Mouse (Mus musculus): Measurements from ENCODE around the gene Pxk.

DNA sequence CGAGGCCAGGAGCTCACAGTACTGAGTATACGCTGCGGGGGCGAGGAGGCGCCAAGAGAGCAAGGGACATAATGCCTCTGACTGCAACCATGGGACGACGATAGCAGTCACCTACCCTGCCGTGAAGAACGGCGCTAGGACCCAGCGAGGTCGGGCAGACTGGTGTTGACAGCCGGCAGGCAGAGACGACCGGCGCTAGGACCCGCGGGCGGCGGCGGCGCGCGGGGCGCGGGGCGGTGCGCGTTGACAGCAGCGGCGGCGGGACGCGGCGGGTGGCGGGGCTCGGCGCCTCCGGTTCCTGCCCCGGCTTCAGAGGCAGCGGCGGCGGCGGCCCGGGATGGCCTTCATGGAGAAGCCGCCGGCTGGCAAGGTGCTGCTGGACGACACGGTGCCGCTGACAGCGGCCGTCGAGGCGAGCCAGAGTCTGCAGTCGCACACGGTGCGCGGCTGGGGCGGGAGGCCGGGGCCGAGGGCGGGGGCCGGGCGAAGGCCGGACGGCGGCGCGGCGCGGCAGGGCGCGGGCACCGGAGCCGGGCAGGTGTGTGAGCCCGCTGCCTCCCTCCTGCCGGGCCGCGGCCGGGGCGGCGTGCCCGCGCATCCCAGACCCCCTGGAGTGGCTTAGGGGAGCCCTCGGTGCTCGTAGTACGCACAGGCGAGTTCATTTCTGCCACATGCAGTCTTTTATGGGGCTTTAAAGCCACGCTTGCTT, at the start of gene Pxk:
- TF ChIP-seq POLR2A (IDR thresholded peaks at IDR 0.05; ENCODE audit: low read depth, low read length) (peak; percentile 50), CTCF (IDR thresholded peaks at IDR 0.05; ENCODE audit: borderline replicate concordance, insufficient read depth, low read length) (no peak)

Measured in embryonic fibroblast, embryonic 13.5 days (primary cell).